Mouse (Mus musculus): Measurements from ENCODE around the gene Ulk4.

DNA sequence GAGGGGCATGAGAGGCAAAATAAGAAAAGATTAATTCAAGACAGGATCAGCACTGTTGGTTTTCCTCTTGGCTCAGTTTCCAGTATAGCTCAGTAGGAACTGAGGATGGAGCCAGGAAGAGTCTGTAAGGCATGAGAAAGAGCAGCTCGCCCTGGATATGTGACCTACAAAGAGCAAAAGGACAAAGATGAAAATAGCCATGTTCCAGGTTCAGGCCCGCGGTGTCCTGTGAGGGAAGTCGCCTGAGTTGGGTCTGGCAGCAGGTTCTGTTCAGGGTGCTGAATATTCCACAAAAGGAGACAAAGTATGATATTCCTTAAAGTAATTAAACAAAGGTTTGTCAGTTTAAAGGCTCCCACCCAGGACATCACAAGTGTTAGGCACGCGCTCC lies 34.8 kb upstream of the Ulk4 start:
- TF ChIP-seq HCFC1 (IDR thresholded peaks at IDR 0.05; ENCODE audit: low read depth, low read length) (no peak), CHD2 (IDR thresholded peaks at IDR 0.05; ENCODE audit: low read length) (no peak), EP300 (IDR thresholded peaks at IDR 0.05; ENCODE audit: low read depth in 1 of 2, low read length in 2 of 2) (no peak)
